Mouse (Mus musculus) brain, adult 2 months (tissue): Measurements from ENCODE around the gene Rnpep.
"Not testable (repeated sequence)": the region's sequence is repeated elsewhere in the genome, so short reads cannot be mapped to it uniquely, and the experiment has no call there.

Experiments used
- DNase-seq: peaks from one replicate; pipeline ENCODE4 v3.0.0; 2011; ENCODE audit warnings: low read depth, low spot score

Rnpep gene

GRCm38 (mm10) chr1:135258380-135259127 lies 25.3 kb downstream of the Rnpep start, which contains the start of gene Elf3:
Gene Elf3, minus strand, starts transcription at chr1:135258568.
- DNase-seq = peak; percentile 83

DNA sequence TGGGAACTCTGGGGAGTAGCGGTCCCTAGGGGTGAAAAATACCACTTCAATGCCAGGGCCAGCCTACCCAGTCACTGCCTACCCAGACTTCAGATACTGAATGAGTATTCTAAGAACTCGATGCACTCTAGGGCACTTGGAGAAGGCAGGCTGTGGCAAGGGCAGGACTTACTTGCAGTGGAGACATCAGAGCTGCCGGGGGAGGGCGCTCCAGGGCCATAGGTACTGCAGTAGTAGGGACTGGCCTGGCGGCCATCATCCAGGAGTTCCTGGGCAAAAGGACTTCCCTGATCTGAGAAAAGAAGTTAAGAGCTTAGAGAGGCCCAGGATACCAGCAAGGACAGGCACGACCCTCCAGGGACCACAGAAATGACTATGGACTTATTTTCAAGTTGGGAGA lies 27.6 kb downstream of the Rnpep start:
- no peak for DNase-seq

DNA sequence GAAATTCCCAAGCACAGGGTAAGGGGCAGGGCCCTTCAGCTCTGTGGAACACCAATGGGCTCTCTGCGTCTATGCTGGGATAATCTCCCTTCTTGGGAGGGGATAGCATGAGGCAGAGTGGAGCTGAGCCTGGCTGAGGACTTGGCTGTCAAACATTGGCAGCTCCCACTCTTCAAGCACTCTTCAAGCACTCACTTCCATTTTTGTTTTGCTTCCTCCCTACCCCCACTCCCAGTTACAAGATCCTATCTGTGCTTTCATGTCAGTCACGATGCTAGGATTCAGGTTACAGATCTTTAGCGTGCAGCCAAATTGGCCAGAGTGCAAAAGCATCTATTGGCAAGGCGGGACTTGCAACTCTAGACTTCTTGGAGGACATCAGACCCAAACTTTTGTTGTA lies 31.0 kb downstream of the Rnpep start:
- no peak for DNase-seq

- no peak for DNase-seq
Observed at GRCm38 (mm10) chr1:135251405-135251804, 32.5 kb downstream of the Rnpep start.

DNA sequence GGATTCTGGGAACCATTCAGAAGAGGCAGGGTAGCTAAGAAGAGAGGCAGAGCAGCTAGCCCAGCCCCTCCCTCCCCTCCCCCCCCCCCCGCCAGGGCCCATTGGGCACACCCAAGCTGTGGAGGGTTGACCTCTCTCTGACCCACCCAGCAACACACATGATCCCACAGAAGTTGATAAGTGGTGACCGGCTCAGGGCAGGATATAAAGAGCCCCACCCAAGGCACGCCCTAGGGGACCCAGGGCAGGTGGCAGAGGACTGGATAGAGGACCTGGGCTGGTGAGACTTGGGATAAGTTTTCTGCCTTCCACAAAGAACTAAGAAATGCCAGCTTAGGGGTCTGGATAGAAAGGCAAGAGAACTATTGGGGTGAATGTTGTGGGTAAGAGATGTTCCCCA lies 33.2 kb downstream of the Rnpep start:
- DNase-seq = no peak

- peak; percentile 88 for DNase-seq
Observed at GRCm38 (mm10) chr1:135248434-135248850, 35.4 kb downstream of the Rnpep start.

GRCm38 (mm10) chr1:135244014-135244413 lies 39.9 kb downstream of the Rnpep start:
- DNase-seq = no peak

DNA sequence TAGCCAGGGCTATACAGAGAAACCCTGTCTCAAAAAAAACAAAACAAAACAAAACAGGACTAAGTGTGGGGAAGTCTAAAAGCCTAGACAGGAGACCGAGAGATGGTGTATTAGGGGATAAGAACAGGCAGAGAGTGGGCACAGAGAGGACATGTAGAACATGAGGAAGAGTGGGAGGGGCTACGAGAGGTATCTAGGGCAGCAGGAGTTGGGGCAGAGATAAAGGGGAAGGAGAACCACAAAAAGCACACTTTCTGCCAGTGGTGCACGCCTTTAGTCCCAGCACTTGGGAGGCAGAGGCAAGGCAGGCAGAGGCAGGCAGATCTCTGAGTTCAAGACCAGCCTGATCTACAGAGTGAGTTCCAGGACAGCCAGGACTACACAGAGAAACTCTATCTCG lies 43.7 kb downstream of the Rnpep start:
- not testable (repeated sequence) for DNase-seq

DNA sequence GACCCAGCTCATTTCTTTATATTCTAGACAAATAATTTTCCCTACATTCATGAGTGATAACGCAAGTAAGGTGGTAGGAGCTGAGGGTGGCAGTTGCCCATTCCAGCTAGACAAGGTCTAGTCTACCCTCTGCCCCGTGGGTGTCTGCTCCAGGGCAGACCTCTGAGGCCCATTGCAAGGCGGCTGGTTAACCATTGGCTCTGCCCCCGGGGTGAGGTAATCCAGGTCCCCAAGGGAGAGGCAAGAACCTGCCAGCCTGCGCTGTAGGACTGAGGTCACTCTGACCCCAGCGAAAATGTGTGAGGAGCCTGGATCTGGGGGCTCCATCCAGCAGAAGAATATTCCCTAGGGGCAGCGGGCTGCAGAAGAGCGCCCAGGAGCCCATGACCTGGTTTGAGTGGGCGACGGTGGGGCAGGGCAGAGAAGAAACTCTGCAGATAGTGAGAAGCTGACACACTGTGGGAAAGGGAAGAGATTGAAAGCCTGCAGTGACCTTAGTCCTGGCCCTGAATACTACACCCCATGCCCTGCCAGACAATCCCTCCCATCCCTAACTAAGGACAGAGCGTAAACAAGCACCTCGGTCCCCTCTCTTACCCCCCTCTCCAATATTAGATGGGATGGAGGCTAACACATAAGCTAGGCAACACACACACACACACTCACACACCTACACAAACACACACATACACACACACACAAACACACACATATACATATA lies 46.6 kb downstream of the Rnpep start:
- DNase-seq = no peak

GRCm38 (mm10) chr1:135234771-135235170 lies 49.1 kb downstream of the Rnpep start:
- DNase-seq = no peak

- no peak for DNase-seq
Observed at GRCm38 (mm10) chr1:135233961-135234360, 49.9 kb downstream of the Rnpep start.

DNA sequence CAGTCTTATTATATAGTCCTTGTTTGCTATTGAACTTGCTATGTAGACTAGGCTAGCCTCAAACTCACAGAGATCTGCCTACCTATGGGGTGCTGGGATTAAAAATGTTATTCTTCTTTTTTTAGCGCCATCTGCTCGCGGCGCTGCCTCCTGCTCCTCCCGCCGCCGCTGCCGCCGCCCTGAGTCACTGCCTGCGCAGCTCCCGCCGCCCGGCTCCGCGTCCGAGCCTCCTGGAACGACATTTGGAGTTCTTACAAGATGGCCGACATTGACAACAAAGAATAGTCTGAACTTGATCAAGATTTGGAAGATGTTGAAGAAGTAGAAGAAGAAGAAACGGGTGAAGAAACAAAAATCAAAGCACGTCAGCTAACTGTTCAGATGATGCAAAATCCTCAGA lies 52.0 kb downstream of the Rnpep start:
- DNase-seq = not testable (repeated sequence)

DNA sequence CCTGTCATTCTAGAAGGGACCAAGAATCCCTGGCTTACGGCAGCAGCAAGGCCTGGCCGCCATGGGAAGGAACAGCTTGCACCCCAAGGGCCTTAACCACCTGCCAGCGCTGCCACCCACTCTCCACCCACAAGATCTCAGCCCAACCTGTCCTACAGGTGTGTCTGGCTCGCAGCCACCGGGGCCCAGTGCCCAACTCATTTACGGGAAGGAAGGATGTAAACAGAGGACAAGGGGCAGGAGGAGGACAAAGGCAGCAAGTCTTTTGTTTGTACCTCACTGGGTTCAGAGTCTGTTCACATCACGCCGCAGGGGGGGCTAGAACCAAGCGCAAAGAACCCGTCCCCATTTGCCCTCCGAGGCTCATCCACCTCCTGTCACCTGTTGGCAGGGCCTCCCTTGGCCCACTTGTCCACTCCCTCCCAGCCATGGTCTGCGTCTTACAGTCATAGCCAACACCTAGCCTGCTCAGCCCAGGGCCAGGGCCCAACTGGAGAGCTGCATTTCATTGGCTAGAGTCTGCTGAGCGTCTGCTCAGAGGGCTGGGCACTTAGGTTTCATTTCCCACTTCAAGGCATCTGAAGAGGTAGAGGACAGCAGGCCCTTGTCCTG lies 56.4 kb downstream of the Rnpep start:
- DNase-seq = no peak

DNA sequence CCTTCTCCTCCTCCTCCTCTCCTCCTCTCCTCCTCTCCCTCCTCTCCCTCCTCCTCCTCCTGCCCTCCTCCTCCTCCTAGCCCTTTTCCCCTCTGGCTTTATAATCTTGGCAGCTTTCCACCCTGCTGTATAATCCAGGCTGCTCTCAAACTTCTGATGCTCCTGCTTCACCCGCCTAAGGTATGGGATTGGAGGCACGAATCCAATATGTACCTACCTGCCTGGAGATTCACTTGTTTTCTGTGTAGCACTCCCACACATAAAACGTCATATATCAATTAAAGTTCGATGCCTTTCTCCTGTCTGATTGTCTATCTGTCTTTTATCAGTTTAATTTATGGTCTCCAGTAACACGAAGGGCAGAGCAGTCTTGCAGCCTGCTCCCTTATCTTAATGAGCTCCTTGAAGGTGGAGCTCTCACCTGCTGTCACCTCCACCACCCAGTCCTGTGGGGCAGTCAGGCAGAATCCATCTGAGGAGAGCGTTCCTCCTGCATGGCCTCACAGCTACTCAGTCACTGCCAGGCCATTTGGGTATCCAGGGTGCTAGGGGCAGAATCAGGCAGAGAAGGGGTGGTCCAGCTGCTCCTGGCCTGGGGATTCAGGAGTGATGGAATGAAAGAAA lies 58.8 kb downstream of the Rnpep start:
- DNase-seq = no peak

DNA sequence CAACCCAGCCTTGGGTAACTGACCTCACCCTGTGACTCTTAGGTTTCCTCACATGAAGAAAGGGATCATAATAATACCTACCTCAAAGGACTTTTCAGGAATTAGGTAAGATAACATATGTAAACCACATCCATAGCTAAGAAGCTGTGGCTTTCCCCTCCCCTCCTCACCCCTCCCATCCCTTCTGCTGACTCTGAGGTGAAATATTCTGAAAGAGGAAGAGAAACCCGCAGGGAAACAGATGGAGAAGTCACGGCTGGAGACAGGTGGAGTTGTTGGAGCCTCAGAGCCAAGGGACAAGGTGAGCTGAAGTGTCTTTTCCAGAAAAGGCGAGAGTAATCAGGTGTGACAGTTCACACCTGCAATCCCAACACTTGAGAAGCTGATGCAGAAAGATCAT lies 59.7 kb downstream of the Rnpep start:
- DNase-seq = peak; percentile 21

DNA sequence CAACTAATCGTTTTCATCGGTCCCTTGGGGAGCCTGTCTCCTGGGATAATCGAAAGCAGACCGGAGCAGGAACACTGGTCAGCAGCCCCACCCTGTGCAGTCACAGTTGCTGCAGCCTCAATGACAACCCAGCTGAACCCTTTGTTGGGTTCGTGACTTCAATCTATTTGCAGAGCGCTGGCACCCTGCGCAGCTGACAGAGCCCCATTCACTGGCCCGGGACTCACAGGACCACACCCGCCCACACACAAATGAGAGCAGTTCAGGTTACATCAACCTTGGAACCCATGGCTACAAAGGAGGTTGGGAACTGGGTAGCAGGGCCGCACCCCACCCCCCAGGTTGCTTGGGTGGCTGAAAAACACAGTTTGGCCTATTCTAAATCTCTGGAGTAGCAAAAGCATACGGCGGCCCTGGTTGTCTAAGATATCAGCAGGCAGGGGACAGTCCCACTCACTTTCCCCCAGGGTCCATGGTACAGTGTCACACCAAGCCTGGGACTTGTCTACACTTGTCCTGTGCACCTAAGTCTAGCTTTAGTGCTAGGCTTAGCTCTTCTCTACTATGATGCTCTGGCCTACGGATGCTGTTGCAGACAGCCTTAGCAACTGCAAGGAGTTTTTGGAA lies 66.2 kb downstream of the Rnpep start:
- DNase-seq = peak; percentile 7

DNA sequence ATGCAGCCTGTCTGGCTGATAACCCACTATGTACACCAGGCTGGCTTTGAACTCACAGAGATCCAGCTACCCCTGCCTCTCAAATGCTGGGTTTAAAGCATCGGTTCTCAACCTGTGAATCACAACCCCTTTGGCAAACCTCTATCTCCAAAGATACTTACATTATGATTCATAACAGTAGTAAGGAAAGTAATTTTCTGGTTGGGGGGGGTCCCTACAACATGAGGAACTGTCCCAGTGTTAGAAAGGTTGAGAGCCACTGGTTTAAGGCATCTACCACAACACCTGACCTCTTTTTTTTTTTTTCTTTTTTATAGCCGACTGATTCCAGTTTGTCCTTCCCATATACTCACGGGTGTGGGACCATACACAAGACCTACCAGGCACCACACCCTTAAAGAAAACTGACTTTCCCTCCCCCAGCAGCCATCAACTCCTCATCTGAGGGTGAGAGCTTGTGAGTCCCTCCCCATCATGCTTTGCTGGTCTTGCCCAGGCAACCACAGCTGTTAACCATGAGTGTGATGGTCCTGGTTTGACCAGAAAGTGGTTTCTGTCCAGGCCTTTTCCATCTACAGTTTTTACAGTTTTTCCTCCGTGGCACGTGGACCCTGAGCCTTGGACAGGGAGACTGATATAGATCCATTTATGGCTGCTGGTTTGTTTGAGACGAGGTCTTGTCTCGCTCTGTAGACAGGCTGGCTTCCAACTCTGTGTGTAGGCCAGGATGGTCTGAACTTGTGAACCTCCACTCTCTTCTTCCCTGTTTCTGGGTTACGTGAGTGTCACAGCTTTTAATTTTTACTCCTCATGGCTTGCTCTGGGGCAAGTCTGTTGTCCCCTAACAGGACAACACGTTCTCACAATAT lies 69.9 kb downstream of the Rnpep start:
- DNase-seq = no peak
